Comparison of ENCODE assay signal across 16 mouse cellular contexts in the genomic region with DNA sequence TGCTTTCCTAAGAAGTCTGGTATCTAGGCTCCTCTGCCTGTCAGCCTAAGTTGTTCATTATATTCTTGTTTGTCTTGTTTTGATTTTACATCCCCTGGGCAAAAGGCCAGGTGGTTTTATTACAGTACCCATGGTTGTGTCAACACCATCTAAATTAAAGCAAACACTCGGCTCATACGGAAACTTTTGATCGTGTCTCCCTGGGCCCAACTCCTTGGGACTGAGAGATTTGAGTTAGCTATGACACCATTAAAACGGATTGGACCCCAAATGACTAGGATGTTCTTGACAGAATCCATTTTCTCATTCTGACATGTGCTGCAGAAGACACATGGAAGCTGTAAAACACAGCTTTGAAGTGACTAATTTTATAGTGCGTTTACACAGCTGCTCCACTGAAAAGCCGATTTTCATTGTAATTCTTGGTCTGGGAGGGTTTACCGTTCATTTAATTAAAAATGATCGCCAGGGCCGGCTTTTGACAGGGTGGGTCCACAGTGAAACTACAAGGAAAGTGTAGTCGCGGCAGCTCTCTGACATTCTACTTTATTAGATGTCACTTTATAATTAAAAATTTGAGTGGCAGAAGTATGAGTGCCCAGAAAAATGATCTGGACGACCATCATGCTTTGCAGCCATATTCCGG. TPM values are rescaled to one million over a fixed set of nuclear protein-coding genes. Genes with fewer than 3 reads are reported as not detected.
DNase-seq lines count a peak whose midpoint lies in the region; ATAC-seq and TF ChIP-seq lines count a peak whose summit lies in the region.
"Had no signal": no experiment of that assay in that cellular context is flagged by ENCODE, and none has a peak within 500 bp of the region (broad histone marks: within the 10 kb centered on the region; RNA-seq: fewer than 3 reads in every experiment).

No protein-coding gene starts in this region.

- TF ChIP-seq CTCF in C2C12 (IDR thresholded peaks at IDR 0.05; ENCODE audit: control insufficient read depth, insufficient read depth, insufficient read length), result no peak

- H3K27me3 ChIP-seq in C2C12 (ENCODE audit: control insufficient read depth, insufficient read depth, insufficient read length), result peaks cover 1% of the 10 kb centered on the region
- no peaks in the 10 kb centered on the region for H3K27me3 ChIP-seq in hindbrain, embryonic 16.5 days (replicated peaks; ENCODE audit: control insufficient read depth, insufficient read depth, low read length)
- H3K27me3 ChIP-seq: heart, embryonic 15.5 days; neural tube, embryonic 12.5 days; stomach, embryonic 15.5 days had no signal

- peak; percentile 37 for DNase-seq in embryo, embryonic 11 days
- peak; percentile 14 to 50 for DNase-seq in kidney, postnatal 4 days
- no peak for DNase-seq in heart, adult 9 months (ENCODE audit: low spot score in 2 of 2)
- no peak for DNase-seq in right cerebral cortex, adult 18-20 months
- DNase-seq in Muller cell, postnatal 12 days (ENCODE audit: inconsistent ontology term), result no peak
- DNase-seq: cerebellum, adult 9-10 months; gastrocnemius, postnatal 10 days; liver had no signal

- ATAC-seq in hindbrain, embryonic 16.5 days, result peak; percentile 50
- no peak for ATAC-seq in monocyte, adult 5-6 weeks (replicated peaks; ENCODE audit: insufficient number of reproducible peaks, low FRiP score, low TSS enrichment, poor library complexity, severe bottlenecking)

- H3ac ChIP-seq in C2C12 (ENCODE audit: control insufficient read depth, insufficient read length, low read depth), result no peak overlapping the region

- H3K79me3 ChIP-seq in C2C12 (ENCODE audit: low read depth), result no peaks in the 10 kb centered on the region

- no peak overlapping the region for H3K4me2 ChIP-seq in hindbrain, embryonic 16.5 days (ENCODE audit: low read length)
- H3K4me2 ChIP-seq: heart, embryonic 15.5 days; neural tube, embryonic 12.5 days; stomach, embryonic 15.5 days had no signal

- H3K27ac ChIP-seq in hindbrain, embryonic 16.5 days (ENCODE audit: low read depth, low read length), result no peak overlapping the region
- H3K27ac ChIP-seq: heart, embryonic 15.5 days; macrophage; neural tube, embryonic 12.5 days; stomach, embryonic 15.5 days had no signal

- no peak overlapping the region for H3K9ac ChIP-seq in hindbrain, embryonic 16.5 days (ENCODE audit: low read depth, low read length)
- H3K9ac ChIP-seq: heart, embryonic 15.5 days; neural tube, embryonic 12.5 days; stomach, embryonic 15.5 days had no signal

- WGBS in hindbrain, embryonic 16.5 days, result 54% methylated on average over 13 of the region's 13 CpGs

- no peaks in the 10 kb centered on the region for H3K9me3 ChIP-seq in hindbrain, embryonic 16.5 days (ENCODE audit: control insufficient read depth, low read length)
- H3K9me3 ChIP-seq: heart, embryonic 15.5 days; neural tube, embryonic 12.5 days; stomach, embryonic 15.5 days had no signal

- H3K79me2 ChIP-seq in C2C12 (ENCODE audit: control insufficient read depth, insufficient read depth), result no peaks in the 10 kb centered on the region

- H3K4me1 ChIP-seq in hindbrain, embryonic 16.5 days (ENCODE audit: control insufficient read depth, insufficient read depth, low read depth, low read length), result no peaks in the 10 kb centered on the region
- H3K4me1 ChIP-seq: heart, embryonic 15.5 days; neural tube, embryonic 12.5 days; stomach, embryonic 15.5 days had no signal

- H3K36me3 ChIP-seq in C2C12 (ENCODE audit: control insufficient read depth, insufficient read depth), result no peaks in the 10 kb centered on the region
- no peaks in the 10 kb centered on the region for H3K36me3 ChIP-seq in hindbrain, embryonic 16.5 days (ENCODE audit: control insufficient read depth, insufficient read depth, low read length)
- H3K36me3 ChIP-seq: heart, embryonic 15.5 days; neural tube, embryonic 12.5 days; stomach, embryonic 15.5 days had no signal

- no peak overlapping the region for H3K4me3 ChIP-seq in C2C12 (ENCODE audit: insufficient read depth, poor library complexity, severe bottlenecking)
- H3K4me3 ChIP-seq in hindbrain, embryonic 16.5 days (ENCODE audit: low read length), result no peak overlapping the region
- H3K4me3 ChIP-seq: erythroblast, embryonic 14.5 days; heart, embryonic 15.5 days; neural tube, embryonic 12.5 days; stomach, embryonic 15.5 days had no signal

TF ChIP-seq in C2C12, 6 proteins besides CTCF, POLR2A, EP300 and RAD21:
- no peak for TF ChIP-seq USF1 (IDR thresholded peaks at IDR 0.05; ENCODE audit: low read depth)
- no peak for TF ChIP-seq FOSL1 (IDR thresholded peaks at IDR 0.05; ENCODE audit: insufficient read depth, low read length, poor library complexity, severe bottlenecking)
- TF ChIP-seq MAX (IDR thresholded peaks at IDR 0.05), result no peak
- TF ChIP-seq MYOG (IDR thresholded peaks at IDR 0.05; ENCODE audit: control insufficient read depth, extremely low read depth, insufficient read length), result no peak
- TF ChIP-seq CEBPB (IDR thresholded peaks at IDR 0.05; ENCODE audit: low read depth), result no peak
- peak; percentile 11 for TF ChIP-seq MYOD1 (IDR thresholded peaks at IDR 0.05; ENCODE audit: control insufficient read depth, insufficient read length, low read depth)

RNA-seq across cellular contexts. Expression of gene Iqcj, which starts 24.5 kb away (rescaled TPM):
- not detected for polyA plus RNA-seq in C2C12 (2012; fragmentation: generic; extraction: Trizol)
- polyA plus RNA-seq in hindbrain, embryonic 16.5 days (2015; fragmentation: Nextera tagmentation; extraction: Ambion mirVana), result 0.61 and 1.2 TPM in 2 replicates
- not detected in 3 replicates for total RNA-seq in monocyte, adult 5-6 weeks (2017)
- total RNA-seq: gastrocnemius, postnatal 10 days had no signal
- polyA plus RNA-seq: erythroblast, embryonic 14.5 days; heart, embryonic 15.5 days; macrophage; stomach, embryonic 15.5 days had no signal

RNA-seq across cellular contexts. Expression of gene Iqschfp, which starts 24.5 kb away (rescaled TPM):
- polyA plus RNA-seq in C2C12 (2012; fragmentation: generic; extraction: Trizol), result not detected
- 4.8 and 5.1 TPM in 2 replicates for polyA plus RNA-seq in hindbrain, embryonic 16.5 days (2015; fragmentation: Nextera tagmentation; extraction: Ambion mirVana)
- total RNA-seq in monocyte, adult 5-6 weeks (2017), result not detected in 3 replicates
- total RNA-seq: gastrocnemius, postnatal 10 days had no signal
- polyA plus RNA-seq: erythroblast, embryonic 14.5 days; heart, embryonic 15.5 days; macrophage had no signal

Comparison
In these comparisons a context has a peak if more than half of its experiments do, and no peak if none do; other contexts are left out.
1. DNase-seq: peak in embryo, embryonic 11 days (single experiment) and kidney, postnatal 4 days (2 of 2); none in heart, adult 9 months (0 of 2), right cerebral cortex, adult 18-20 months (single experiment) and Muller cell, postnatal 12 days (single experiment).